Mouse (Mus musculus): ENCODE results near the gene Mgat3.

DNA sequence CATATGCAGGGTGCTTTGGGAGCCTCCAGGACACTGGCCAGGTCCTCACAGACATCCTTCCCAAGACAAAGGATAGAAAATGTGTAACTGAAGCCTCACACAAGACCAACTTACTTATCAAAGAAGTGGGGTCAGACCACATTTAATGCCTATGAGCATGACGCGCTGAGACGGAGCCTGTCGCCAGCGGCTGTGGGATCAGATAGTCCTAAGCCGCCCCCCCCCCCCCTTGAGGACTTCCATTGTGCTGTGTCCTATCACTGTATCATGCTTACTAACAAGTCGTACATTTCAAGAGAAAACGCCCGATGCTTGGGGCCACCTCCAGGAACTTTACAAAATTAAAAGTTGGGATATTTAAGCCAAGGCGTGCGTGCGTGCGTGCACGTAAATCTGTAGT, 26.4 kb upstream of the Mgat3 start:
- TF ChIP-seq CTCF (IDR thresholded peaks at IDR 0.05; ENCODE audit: borderline replicate concordance, extremely low read depth, insufficient read depth, insufficient read length) (no peak), POLR2A (IDR thresholded peaks at IDR 0.05; ENCODE audit: borderline replicate concordance, extremely low read depth, insufficient read depth, insufficient read length, poor library complexity, severe bottlenecking) (no peak)
